Mouse (Mus musculus) midbrain, embryonic 10.5 days (tissue): Measurements from ENCODE around the gene Sema3f. TPM values are rescaled to one million over a fixed set of nuclear protein-coding genes. Genes with fewer than 3 reads are reported as not detected.
A peak's percentile ranks its signal among the peaks of the same experiment; 100 is the strongest.

Source experiments
- DNase-seq: peaks from one replicate; pipeline ENCODE4 v3.0.0-alpha.2; 2017; ENCODE audit warnings: low spot score
- H3K27ac ChIP-seq: fragments of 300-500 bp; sonication (generic); replicated peaks from 2 replicates; pipeline ENCODE4 v1.5.1; 2016; ENCODE audit warnings: mild to moderate bottlenecking
- H3K27me3 ChIP-seq: fragments of 300-500 bp; sonication (generic); 2 replicates; pipeline ENCODE4 v1.6.1; 2016; ENCODE audit warnings: low read depth, mild to moderate bottlenecking; ENCODE audit not compliant: poor library complexity, severe bottlenecking
- H3K36me3 ChIP-seq: fragments of 300-500 bp; sonication (generic); 2 replicates; pipeline ENCODE4 v1.6.1; 2016; ENCODE audit warnings: mild to moderate bottlenecking, moderate library complexity
- H3K4me1 ChIP-seq: fragments of 300-500 bp; sonication (generic); 2 replicates; pipeline ENCODE4 v1.6.1; 2016
- H3K4me3 ChIP-seq: fragments of 300-500 bp; sonication (generic); 2 replicates; pipeline ENCODE4 v1.5.1; 2016; ENCODE audit warnings: mild to moderate bottlenecking, moderate library complexity
- H3K9me3 ChIP-seq: fragments of 300-500 bp; sonication (generic); replicated peaks from 2 replicates; pipeline ENCODE4 v1.6.1; 2016; ENCODE audit warnings: mild to moderate bottlenecking
- WGBS: fragments of 180-500 bp; shearing (Covaris S2); methylation state at CpG from one replicate; pipeline ENCODE4 v1.1.7; 2016; 5-methylcytosine and 5-hydroxymethylcytosine counted together
- polyA plus RNA-seq: library from polyadenylated mRNA; unstranded; fragments of >200 nt; fragmentation: Nextera tagmentation; extraction: Ambion mirVana; gene quantifications from 2 replicates; pipeline ENCODE4 v1.2.1, GENCODE M21; 2016

Sema3f gene
- polyA plus RNA-seq, 1 experiment from 2014 or later, result 17.2 TPM

DNA sequence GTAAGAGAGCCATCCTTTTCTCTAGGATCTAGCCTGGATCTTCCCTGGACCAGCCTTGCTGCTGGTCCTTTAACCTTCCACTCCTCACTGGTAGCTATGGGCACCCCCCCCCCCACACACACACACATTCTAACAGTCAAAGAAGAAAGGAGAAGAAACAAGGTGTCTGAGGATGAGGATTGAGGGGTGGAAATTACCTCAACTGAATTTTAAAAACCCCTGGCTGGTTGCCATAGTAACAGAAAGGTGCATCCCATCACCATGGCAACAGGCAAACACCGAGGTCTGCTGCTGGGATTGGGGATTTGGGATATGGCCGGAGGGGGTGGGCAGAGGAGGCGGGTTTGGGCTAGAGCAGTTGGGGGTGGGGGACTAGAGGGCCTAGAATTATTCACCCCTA lies 19.4 kb upstream of the Sema3f start:
- peaks cover 74% of the 10 kb centered on the region for H3K4me1 ChIP-seq
- H3K27ac ChIP-seq, result peak overlapping the region; percentile 79

DNA sequence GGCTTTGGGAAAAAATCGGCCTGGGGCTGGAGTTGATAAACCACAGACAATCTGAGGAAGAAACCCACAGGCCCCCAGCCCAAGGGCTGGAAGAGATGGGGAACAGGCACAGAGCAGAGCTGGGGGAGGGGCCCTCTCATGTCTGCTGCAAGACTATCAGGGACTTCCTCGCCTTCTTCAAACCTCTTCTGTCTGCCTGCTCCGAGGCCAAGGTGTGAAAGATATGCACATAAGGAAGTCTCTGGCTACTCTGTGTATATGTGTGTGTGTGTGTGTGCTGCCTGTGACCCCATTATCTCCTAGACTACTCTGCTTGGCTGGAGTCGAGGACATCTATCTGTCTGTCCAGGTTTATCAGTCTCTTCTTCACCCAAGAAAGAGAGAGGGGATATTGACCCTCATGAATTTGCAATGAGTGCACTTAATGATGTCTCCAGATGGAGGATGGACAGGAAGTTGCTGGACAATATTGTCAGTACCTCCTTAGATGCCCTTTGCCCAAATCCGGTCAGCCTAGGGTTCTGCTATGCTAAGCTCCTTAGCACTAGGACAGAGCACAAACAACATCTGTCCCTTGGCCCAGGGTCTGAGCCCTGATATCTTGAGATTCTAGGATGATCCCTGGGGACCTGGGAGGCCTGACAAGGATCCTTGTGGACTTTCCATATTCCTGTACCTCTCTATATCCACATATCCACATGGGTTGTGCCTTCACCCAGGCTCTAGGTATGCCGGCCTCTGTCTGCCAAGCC lies 18.8 kb upstream of the Sema3f start:
- H3K4me3 ChIP-seq, result no peak overlapping the region
- H3K9me3 ChIP-seq, result no peaks in the 10 kb centered on the region
- H3K36me3 ChIP-seq, result no peaks in the 10 kb centered on the region
- peak overlapping the region; percentile 79 for H3K27ac ChIP-seq
- peaks cover under 1% of the 10 kb centered on the region; the same call in 1 of the 2 replicates for H3K27me3 ChIP-seq
- no peak for DNase-seq
- WGBS, result 68% methylated on average over 6 of the region's 6 CpGs
- peaks cover 74% of the 10 kb centered on the region for H3K4me1 ChIP-seq

More for the DNA sequence above, 19.4 kb upstream of the Sema3f start:
- WGBS, result 11% methylated on average over 3 of the region's 3 CpGs
- no peaks in the 10 kb centered on the region for H3K36me3 ChIP-seq
- no peak overlapping the region for H3K4me3 ChIP-seq
- H3K9me3 ChIP-seq, result no peaks in the 10 kb centered on the region
- peaks cover 7% of the 10 kb centered on the region for H3K27me3 ChIP-seq
- peak; percentile 72 for DNase-seq

DNA sequence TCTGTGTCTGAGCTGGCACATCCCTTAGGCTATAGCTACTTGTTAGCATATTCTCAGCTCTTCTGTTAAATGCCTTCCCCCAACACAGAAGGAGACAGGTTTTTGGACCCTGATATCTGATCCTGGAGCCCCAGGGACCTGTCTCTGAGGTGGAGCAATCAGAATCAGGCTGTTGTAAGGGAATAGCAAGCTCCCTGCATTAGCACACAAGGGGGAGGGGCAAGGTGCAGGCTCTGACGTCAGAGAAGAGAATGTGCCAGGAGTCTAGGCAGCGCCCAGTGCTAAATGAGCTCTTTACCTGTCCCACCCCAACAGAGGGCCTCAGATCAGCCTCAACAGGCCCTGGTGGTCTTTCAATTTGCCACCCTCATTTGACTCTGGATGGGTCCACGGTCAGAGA lies 16.8 kb upstream of the Sema3f start:
- Histone ChIP-seq H3K27ac (peak overlapping the region; percentile 79), H3K36me3 (no peaks in the 10 kb centered on the region), H3K4me3 (no peak overlapping the region), H3K27me3 (peaks cover 14% of the 10 kb centered on the region), H3K4me1 (peaks cover 89% of the 10 kb centered on the region), H3K9me3 (no peaks in the 10 kb centered on the region)
- 51% methylated on average over 3 of the region's 3 CpGs for WGBS
- DNase-seq, result no peak

DNA sequence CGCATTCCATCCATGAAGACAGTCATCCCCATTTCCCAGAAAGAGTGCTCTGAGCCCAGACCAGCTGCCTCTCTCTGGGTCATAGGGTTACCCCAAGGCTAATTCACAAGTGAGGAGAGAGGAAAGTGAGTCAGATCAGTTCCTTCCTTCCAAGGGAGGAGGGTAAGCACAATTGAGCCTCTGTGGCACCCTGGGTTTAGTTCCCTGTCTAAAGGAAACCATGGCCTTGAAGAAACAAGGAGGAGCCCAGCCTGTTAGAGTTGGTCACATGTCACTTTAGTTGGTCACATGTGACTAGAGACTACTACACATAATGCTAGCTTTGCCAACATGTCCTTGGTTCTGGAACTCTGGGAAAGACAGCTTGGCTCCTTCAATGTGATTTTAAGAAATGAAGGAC lies 14.5 kb upstream of the Sema3f start:
- Histone ChIP-seq H3K9me3 (no peaks in the 10 kb centered on the region), H3K4me3 (0 out of 2 replicates have a peak overlapping the region, but pooled peaks have one; percentile 4), H3K27me3 (peaks cover 21% of the 10 kb centered on the region), H3K27ac (peak overlapping the region; percentile 85), H3K4me1 (peaks cover 77% of the 10 kb centered on the region), H3K36me3 (no peaks in the 10 kb centered on the region)
- WGBS, result 92% methylated on average over 1 of the region's 1 CpGs
- no peak for DNase-seq

DNA sequence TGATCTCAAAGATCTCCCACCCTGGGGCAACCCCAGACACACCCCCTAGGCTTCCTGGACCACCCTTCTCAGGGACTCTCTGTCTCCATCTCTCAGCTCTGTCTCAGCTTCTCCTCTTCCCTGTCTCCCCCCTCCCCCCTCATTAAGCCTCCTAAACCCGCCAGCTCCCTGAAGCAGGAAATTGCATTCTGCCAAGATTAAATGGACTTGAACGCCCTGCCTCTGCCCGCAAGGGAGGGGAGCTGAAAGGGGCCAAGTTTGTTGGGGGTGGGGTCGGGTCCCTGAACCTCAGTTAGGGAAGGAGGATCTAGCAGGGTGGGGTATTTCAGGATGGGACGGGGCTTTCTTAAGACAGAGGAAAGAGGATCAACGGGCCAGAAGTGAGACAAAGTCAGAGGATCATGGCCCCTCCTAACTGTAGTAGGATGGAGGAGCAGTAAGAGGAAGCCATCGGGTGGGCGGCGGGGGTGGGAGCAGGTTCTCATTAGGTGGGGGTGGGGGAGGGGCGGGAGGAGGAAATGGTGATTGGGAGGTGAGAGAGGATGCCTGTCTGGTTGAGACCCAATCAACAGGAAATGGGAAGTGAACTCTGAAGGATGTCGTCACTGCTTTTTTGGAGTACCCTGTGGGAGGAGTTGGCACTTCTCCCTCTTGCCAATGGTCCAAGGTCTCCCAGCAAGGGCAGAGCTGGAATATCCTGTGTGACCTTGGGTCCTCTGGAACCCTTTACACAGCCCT lies 13.7 kb upstream of the Sema3f start:
- H3K4me1 ChIP-seq, result peaks cover 69% of the 10 kb centered on the region
- 10% methylated on average over 11 of the region's 11 CpGs for WGBS
- H3K36me3 ChIP-seq, result no peaks in the 10 kb centered on the region
- H3K9me3 ChIP-seq, result no peaks in the 10 kb centered on the region
- DNase-seq, result peak; percentile 51
- H3K27ac ChIP-seq, result peak overlapping the region; percentile 85
- peak overlapping the region; percentile 41 for H3K4me3 ChIP-seq
- peaks cover 21% of the 10 kb centered on the region for H3K27me3 ChIP-seq

DNA sequence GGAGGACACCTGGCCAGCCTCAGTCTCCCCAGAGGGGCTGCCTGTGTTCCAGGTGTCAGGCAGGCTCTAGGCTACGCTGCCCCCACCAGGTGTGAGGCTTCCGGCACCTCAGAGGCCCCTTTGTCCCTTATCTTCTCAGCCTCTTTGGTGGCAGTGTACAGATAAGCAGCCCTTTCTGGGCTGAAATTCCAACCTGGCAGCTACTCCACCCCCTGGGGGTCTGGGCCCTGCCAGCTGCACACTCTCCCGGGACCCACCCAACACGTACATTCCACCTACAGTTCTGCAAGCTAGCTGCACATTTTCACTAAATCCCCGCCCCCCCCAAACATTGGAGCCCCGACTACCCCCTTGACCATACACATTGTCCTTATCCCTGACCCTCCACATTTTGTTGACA lies 13.0 kb upstream of the Sema3f start:
- WGBS, result 15% methylated on average over 6 of the region's 6 CpGs
- Histone ChIP-seq H3K27ac (peak overlapping the region; percentile 85), H3K4me1 (peaks cover 62% of the 10 kb centered on the region), H3K36me3 (no peaks in the 10 kb centered on the region), H3K27me3 (peaks cover 21% of the 10 kb centered on the region), H3K9me3 (no peaks in the 10 kb centered on the region), H3K4me3 (peak overlapping the region; percentile 41)
- DNase-seq, result no peak

DNA sequence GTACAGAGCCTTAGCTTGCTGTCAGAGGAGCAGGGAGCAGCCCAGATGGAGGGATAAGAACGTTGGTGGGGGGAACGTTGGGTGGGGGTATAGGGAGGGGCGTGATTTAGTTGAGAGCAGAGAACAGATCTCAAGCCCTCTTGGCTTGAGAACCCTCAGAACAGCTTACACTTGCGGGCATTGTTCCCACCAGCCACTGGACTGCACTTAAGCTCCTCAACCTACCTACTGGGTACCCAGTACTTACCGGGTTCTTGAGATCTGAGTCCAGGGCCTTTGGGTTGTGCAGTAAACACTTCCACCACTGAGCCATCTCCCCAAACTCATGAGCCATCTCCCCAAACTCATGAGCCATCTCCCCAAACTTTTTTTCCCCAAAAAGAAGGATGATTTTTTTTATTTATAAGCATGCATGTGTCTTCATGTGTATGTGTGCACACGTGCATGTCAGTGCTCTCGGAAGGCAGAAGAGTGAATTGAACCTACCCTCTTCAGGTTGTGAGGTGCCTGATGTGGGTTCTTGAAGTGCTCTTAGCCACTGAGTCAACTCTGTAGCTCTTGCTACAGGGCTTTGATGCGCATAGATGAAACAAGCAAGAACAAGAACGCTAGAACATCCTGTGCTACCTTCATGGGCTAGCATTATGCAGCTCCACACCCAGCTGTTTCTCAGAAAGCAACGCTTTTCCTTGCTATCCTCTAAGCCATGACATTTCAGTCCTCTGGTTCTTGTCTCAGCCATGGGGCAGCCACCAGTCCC lies 8.7 kb upstream of the Sema3f start:
- no peaks in the 10 kb centered on the region for H3K9me3 ChIP-seq
- H3K4me3 ChIP-seq, result no peak overlapping the region
- peaks cover 56% of the 10 kb centered on the region for H3K4me1 ChIP-seq
- H3K27me3 ChIP-seq, result peaks cover 45% of the 10 kb centered on the region
- 0 out of 2 replicates have a peak overlapping the region, but pooled peaks have one; percentile 3 for H3K27ac ChIP-seq
- H3K36me3 ChIP-seq, result no peaks in the 10 kb centered on the region
- DNase-seq, result no peak
- 88% methylated on average over 10 of the region's 10 CpGs for WGBS

DNA sequence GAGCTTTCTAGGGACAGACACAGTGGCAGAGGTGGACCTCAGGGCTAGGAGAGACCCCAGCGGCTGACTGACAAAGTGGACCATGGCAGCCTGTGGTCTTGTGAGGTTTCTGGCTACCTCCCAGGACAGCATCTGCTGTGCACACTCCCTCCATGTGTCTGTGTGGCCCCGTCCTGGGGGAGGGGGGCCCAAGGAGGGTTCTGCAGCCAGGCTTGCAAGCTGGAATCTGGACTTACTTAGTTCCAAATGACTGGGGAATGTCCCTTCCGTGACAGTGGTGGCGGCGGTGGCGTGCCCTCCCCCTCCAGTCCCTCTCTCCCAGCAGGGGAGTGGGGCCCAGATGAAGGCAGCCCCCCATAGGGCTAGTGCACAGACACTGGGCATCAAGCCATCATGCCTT lies 6.7 kb upstream of the Sema3f start:
- Histone ChIP-seq H3K9me3 (no peaks in the 10 kb centered on the region), H3K27ac (peak overlapping the region; percentile 69), H3K4me1 (peaks cover 41% of the 10 kb centered on the region), H3K4me3 (no peak overlapping the region), H3K27me3 (peaks cover 32% of the 10 kb centered on the region), H3K36me3 (no peaks in the 10 kb centered on the region)
- WGBS, result 39% methylated on average over 6 of the region's 6 CpGs
- DNase-seq, result no peak

DNA sequence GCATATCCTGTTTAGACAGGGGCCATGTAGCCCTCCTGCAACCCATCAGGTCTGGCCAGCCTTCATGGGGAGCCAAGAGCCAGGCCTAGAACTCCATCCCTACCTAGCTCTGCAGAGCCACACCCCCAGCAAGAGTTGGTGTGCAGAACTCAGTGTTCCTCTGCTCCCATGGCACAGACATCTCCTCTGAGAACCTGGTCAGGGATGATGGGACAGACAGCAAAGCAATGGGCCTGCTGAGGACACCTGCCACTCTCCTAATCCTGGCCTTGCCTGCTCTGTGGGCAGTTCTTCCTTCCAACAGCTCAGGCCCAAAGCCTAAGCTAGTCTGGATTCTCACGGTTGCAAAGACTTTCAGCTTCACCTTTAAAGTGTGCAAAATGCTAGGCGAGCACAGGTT lies 5.4 kb upstream of the Sema3f start:
- no peak for DNase-seq
- WGBS, result 72% methylated on average over 2 of the region's 2 CpGs

DNA sequence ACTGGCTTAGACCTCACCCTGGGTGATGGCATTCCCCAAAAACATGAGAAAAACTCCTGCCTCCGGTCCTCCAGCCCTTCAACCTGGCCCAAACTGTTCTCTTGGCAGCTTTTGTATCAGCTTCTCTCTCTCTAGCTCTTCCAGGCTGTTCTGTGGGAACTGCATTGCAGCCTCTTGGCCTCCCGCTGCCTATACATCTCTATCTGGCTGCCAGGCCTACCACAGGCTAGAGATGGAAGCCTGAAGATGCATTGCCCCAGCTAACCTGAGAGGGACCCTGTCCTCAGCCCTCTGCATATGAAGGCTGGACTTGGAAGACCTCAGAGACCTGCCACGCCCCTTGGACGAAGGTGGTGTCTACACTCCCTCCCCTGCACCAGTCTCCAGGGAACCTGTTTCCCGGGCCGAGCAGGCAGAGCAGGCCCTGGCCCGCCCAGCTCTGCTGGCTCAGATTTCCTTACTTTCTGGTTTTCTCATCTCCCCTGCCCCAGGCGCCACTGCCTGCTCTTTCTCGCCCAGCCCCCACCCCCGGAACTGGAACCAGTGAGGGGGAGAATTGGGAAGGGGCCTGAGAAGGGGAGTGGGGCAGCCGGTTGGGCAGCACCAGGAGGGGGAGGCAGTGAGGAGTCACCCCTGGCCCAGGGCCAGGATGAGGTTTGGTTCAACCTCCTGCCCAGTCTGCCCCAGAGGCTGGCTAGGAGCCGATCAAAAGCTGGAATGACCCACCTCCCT lies 4.1 kb upstream of the Sema3f start:
- no peak for DNase-seq
- Histone ChIP-seq H3K36me3 (no peaks in the 10 kb centered on the region), H3K27me3 (peaks cover 45% of the 10 kb centered on the region), H3K9me3 (no peaks in the 10 kb centered on the region), H3K4me3 (no peak overlapping the region), H3K27ac (peak overlapping the region; percentile 76), H3K4me1 (peaks cover 51% of the 10 kb centered on the region)
- WGBS, result 18% methylated on average over 12 of the region's 12 CpGs

More for the DNA sequence above, 5.4 kb upstream of the Sema3f start:
- Histone ChIP-seq H3K27me3 (peaks cover 38% of the 10 kb centered on the region), H3K27ac (0 out of 2 replicates have a peak overlapping the region, but pooled peaks have one; percentile 13), H3K4me3 (no peak overlapping the region), H3K4me1 (peaks cover 41% of the 10 kb centered on the region), H3K36me3 (no peaks in the 10 kb centered on the region), H3K9me3 (no peaks in the 10 kb centered on the region)

DNA sequence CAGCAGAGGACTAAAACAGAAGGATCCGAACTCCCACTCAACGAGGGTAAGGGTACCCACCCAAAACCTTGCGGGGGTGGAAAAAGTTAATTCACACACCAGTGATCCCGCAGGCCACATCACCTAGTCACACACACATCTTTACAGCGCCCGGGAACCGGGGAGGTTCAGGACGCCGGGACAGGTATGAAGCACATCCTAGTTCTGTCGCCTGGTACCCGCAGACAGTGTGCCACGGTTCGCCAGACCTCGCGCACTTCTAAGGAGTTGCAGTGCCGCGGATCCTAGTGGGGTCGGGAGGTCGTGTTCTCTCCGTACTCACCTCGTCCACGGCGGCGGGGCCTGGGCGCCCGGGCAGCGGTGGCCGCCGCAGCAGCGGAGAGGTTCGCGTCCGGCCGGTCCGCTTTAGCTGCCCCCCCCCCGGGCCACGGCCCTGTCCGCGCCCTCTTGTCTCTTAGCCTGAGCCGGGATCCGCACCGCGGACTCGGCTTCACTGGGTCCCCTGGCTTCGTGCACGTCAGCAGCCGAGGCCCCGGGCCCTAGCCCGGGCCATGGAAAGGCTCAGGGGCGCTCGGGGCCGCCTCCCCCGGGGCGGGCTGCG lies 1.1 kb downstream of the Sema3f start:
- H3K27ac ChIP-seq, result peak overlapping the region; percentile 96
- peaks cover 53% of the 10 kb centered on the region for H3K27me3 ChIP-seq
- under 1% methylated on average over 52 of the region's 55 CpGs for WGBS
- H3K9me3 ChIP-seq, result no peaks in the 10 kb centered on the region
- peak overlapping the region; percentile 89 for H3K4me3 ChIP-seq
- peaks cover 17% of the 10 kb centered on the region for H3K36me3 ChIP-seq
- peaks cover 77% of the 10 kb centered on the region for H3K4me1 ChIP-seq
- DNase-seq, result no peak
